Mouse (Mus musculus) left cerebral cortex, adult 6 months (tissue): ENCODE results near the gene Bloc1s5. TPM values are rescaled to one million over a fixed set of nuclear protein-coding genes. Genes with fewer than 3 reads are reported as not detected.

Experiments used
- long read RNA-seq, 2 experiments: library from polyadenylated mRNA; unstranded; transcript quantifications; one replicate each; pipeline ENCODE4 v2.0.0; 2019 to 2020
- polyA plus RNA-seq: library from polyadenylated mRNA; unstranded; fragments of <200 nt; fragmentation: Nextera tagmentation; gene quantifications from 2 replicates; pipeline ENCODE4 v1.2.3, GENCODE M21; 2021

Gene Bloc1s5
- polyA plus RNA-seq, result 14.3 and 16.9 TPM in 2 replicates
- long read RNA-seq, experiment 1, full-length matches to known transcripts, result 205 of 244 reads
- long read RNA-seq, experiment 1, partial matches to known transcripts, result 5 of 244 reads
- long read RNA-seq, experiment 1, other reads (novel, unspliced or antisense), result 34 of 244 reads
- long read RNA-seq, experiment 2, full-length matches to known transcripts, result 36 of 52 reads
- long read RNA-seq, experiment 2, partial matches to known transcripts, result 6 of 52 reads
- long read RNA-seq, experiment 2, other reads (novel, unspliced or antisense), result 10 of 52 reads

GRCm38 (mm10) chr13:38634800-38635269 lies at the start of gene Bloc1s5:
TSS of gene Bloc1s5 (minus strand) at chr13:38635109.

GRCm38 (mm10) chr13:38658528-38659280 lies 23.8 kb upstream of the Bloc1s5 start, which contains the start of gene Eef1e1:
TSS of gene Eef1e1 (minus strand) at chr13:38659058.

Other genes starting within 250 kb of the Bloc1s5 start
- 26.9 and 51.4 TPM in 2 replicates for gene Txndc5, start 106.3 kb downstream of the Bloc1s5 start, polyA plus RNA-seq
- gene Eef1e1, start 23.9 kb upstream of the Bloc1s5 start, polyA plus RNA-seq, result 42.3 and 57.5 TPM in 2 replicates